Mouse (Mus musculus) frontal cortex, adult (tissue): ENCODE measurements around the gene Vps45.

Source experiments
- ATAC-seq: cut with Nextera tagmentation; 2 replicates; pipeline ENCODE4 v1.9.2; 2017; ENCODE audit warnings: mild to moderate bottlenecking, moderate library complexity, mixed read lengths; ENCODE audit not compliant: low TSS enrichment

Gene Vps45

GRCm38 (mm10) chr3:96058231-96058896, at the start of gene Vps45:
TSS of gene Vps45 (minus strand) at chr3:96058466.
- peak; percentile 78 for ATAC-seq

- ATAC-seq = no peak
Measured at GRCm38 (mm10) chr3:96106151-96106550, 47.9 kb upstream of the Vps45 start.

- ATAC-seq = no peak
Measured at GRCm38 (mm10) chr3:96105232-96105747, 47.0 kb upstream of the Vps45 start.

- ATAC-seq = peak; percentile 58
Measured at GRCm38 (mm10) chr3:96104261-96105065, 46.2 kb upstream of the Vps45 start, which contains the start of gene Otud7b. TSS of gene Otud7b (plus strand) at chr3:96104527.

GRCm38 (mm10) chr3:96103901-96104260, 45.6 kb upstream of the Vps45 start:
- peak; percentile 10; the same call in 1 of the 2 replicates for ATAC-seq

GRCm38 (mm10) chr3:96102100-96102872, 44.0 kb upstream of the Vps45 start:
- peak; percentile 17; the same call in 1 of the 2 replicates for ATAC-seq

- ATAC-seq = no peak
Measured at GRCm38 (mm10) chr3:96098616-96099267, 40.5 kb upstream of the Vps45 start.

- no peak for ATAC-seq
Measured at GRCm38 (mm10) chr3:96098168-96098567, 39.9 kb upstream of the Vps45 start.

- no peak for ATAC-seq
Measured at GRCm38 (mm10) chr3:96094203-96094602, 35.9 kb upstream of the Vps45 start.

GRCm38 (mm10) chr3:96093509-96093908, 35.2 kb upstream of the Vps45 start:
- peak; percentile 59; the same call in 1 of the 2 replicates for ATAC-seq

GRCm38 (mm10) chr3:96091966-96092365, 33.7 kb upstream of the Vps45 start:
- no peak for ATAC-seq

- no peak for ATAC-seq
Measured at GRCm38 (mm10) chr3:96091146-96091545, 32.9 kb upstream of the Vps45 start.

GRCm38 (mm10) chr3:96089882-96090489, 31.7 kb upstream of the Vps45 start:
- no peak; the same call in 1 of the 2 replicates for ATAC-seq

GRCm38 (mm10) chr3:96087801-96088200, 29.5 kb upstream of the Vps45 start:
- no peak for ATAC-seq

- no peak for ATAC-seq
Measured at GRCm38 (mm10) chr3:96087219-96087618, 29.0 kb upstream of the Vps45 start.

GRCm38 (mm10) chr3:96084146-96084755, 26.0 kb upstream of the Vps45 start:
- no peak for ATAC-seq

GRCm38 (mm10) chr3:96082714-96083508, 24.6 kb upstream of the Vps45 start:
- no peak for ATAC-seq

- no peak for ATAC-seq
Measured at GRCm38 (mm10) chr3:96082100-96082499, 23.8 kb upstream of the Vps45 start.

- ATAC-seq = no peak
Measured at GRCm38 (mm10) chr3:96081650-96082049, 23.4 kb upstream of the Vps45 start.

GRCm38 (mm10) chr3:96081006-96081405, 22.7 kb upstream of the Vps45 start:
- ATAC-seq = no peak
